Mouse (Mus musculus) embryonic facial prominence, embryonic 12.5 days (tissue): ENCODE data around the gene Gcc1. TPM values are rescaled to one million over a fixed set of nuclear protein-coding genes. Genes with fewer than 3 reads are reported as not detected.

Experiments used
- ATAC-seq: fragments of 200-750 bp; cut with Nextera tagmentation; 2 replicates; pipeline ENCODE4 v1.8.0; 2017; ENCODE audit not compliant: insufficient number of reproducible peaks, insufficient read depth, low FRiP score, low TSS enrichment
- H3K27ac ChIP-seq: fragments of 300-500 bp; sonication (generic); 2 replicates; pipeline ENCODE4 v1.5.1; 2016; ENCODE audit warnings: mild to moderate bottlenecking
- H3K27me3 ChIP-seq: fragments of 300-500 bp; sonication (generic); 2 replicates; pipeline ENCODE4 v1.6.1; 2016; ENCODE audit warnings: mild to moderate bottlenecking, moderate library complexity
- H3K36me3 ChIP-seq: fragments of 300-500 bp; sonication (generic); 2 replicates; pipeline ENCODE4 v1.6.1; 2016; ENCODE audit warnings: mild to moderate bottlenecking
- H3K4me1 ChIP-seq: fragments of 300-500 bp; sonication (generic); 2 replicates; pipeline ENCODE4 v1.6.1; 2016
- H3K4me2 ChIP-seq: fragments of 300-500 bp; sonication (generic); replicated peaks from 2 replicates; pipeline ENCODE4 v1.6.1; 2016; ENCODE audit warnings: mild to moderate bottlenecking, moderate library complexity
- H3K4me3 ChIP-seq: fragments of 300-500 bp; sonication (generic); 2 replicates; pipeline ENCODE4 v1.5.1; 2016; ENCODE audit warnings: mild to moderate bottlenecking
- H3K9ac ChIP-seq: fragments of 300-500 bp; sonication (generic); 2 replicates; pipeline ENCODE4 v1.6.1; 2016; ENCODE audit warnings: mild to moderate bottlenecking, moderate library complexity
- H3K9me3 ChIP-seq: fragments of 300-500 bp; sonication (generic); 2 replicates; pipeline ENCODE4 v1.6.1; 2016; ENCODE audit warnings: mild to moderate bottlenecking, moderate library complexity
- WGBS: fragments of 180-500 bp; shearing (Covaris S2); methylation state at CpG from one replicate; pipeline ENCODE4 v1.1.7; 2016; 5-methylcytosine and 5-hydroxymethylcytosine counted together
- polyA plus RNA-seq: library from polyadenylated mRNA; unstranded; fragments of >200 nt; fragmentation: Nextera tagmentation; extraction: Ambion mirVana; gene quantifications from 2 replicates; pipeline ENCODE4 v1.2.1, GENCODE M21; 2016

Gcc1 gene
- polyA plus RNA-seq, 1 experiment from 2014 or later: 11.9 TPM

DNA sequence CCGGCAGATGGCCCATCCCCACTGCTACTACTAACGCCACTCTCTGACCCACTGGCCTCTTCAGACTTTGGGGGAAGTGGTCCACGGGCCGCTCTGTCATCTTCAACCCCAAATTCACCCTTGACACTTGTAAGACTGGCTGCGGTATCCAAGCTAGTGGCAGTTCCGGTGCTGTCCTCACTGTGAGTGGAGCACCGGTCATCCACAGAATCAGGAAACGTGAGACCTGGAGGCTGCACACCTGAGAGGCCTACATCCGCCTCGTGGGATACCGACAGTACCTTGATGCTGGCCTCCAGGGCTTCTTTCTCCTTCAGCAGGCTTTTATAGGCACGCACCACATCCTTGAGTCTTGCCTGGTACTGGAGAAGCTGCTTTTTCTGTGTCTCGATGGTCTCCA is 7.3 kb downstream of the Gcc1 start:
- Histone ChIP-seq H3K4me3 (peak overlapping the region; percentile 85), H3K9ac (peak overlapping the region; percentile 74), H3K27me3 (no peaks in the 10 kb centered on the region), H3K36me3 (peaks cover 33% of the 10 kb centered on the region), H3K4me1 (peaks cover 33% of the 10 kb centered on the region), H3K4me2 (peak overlapping the region; percentile 86), H3K9me3 (no peaks in the 10 kb centered on the region), H3K27ac (no peak overlapping the region)
- ATAC-seq: no peak
- WGBS: 25% methylated on average over 13 of the region's 13 CpGs

DNA sequence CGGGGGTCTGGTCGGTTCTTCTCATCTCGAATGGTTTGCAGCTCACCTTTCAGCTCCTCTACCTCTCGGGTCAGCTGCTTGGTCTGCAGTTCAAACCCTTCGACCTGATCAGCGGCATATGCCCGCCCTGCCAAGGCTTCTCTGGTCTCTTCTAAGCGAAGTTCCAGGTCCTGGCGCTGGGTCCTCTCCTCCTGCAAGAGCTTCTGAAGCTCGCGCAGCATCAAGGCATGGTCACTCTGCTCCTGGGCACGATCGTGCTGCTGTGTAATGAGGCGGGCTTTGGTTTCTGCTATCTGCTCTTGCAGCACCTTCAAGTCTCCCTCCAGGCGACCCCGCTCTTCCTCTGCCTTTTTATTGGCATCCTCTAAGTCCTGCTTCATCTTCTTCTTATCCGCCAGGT is 7.8 kb downstream of the Gcc1 start:
- WGBS: 81% methylated on average over 17 of the region's 17 CpGs
- H3K4me1 ChIP-seq: peaks cover 33% of the 10 kb centered on the region
- H3K4me3 ChIP-seq: peak overlapping the region; percentile 85
- no peak overlapping the region for H3K27ac ChIP-seq
- no peaks in the 10 kb centered on the region for H3K27me3 ChIP-seq
- no peaks in the 10 kb centered on the region for H3K9me3 ChIP-seq
- H3K4me2 ChIP-seq: peak overlapping the region; percentile 86
- peaks cover 34% of the 10 kb centered on the region for H3K36me3 ChIP-seq
- no peak for ATAC-seq
- peak overlapping the region; percentile 74 for H3K9ac ChIP-seq

GRCm38 (mm10) chr6:28419673-28420072 is 8.5 kb downstream of the Gcc1 start:
- H3K4me3 ChIP-seq: no peak overlapping the region
- H3K27ac ChIP-seq: no peak overlapping the region
- H3K4me2 ChIP-seq: peak overlapping the region; percentile 86
- no peak for ATAC-seq
- 76% methylated on average over 2 of the region's 2 CpGs for WGBS
- H3K4me1 ChIP-seq: peaks cover 29% of the 10 kb centered on the region
- no peaks in the 10 kb centered on the region for H3K27me3 ChIP-seq
- H3K36me3 ChIP-seq: peaks cover 40% of the 10 kb centered on the region
- H3K9ac ChIP-seq: no peak overlapping the region
- no peaks in the 10 kb centered on the region for H3K9me3 ChIP-seq

DNA sequence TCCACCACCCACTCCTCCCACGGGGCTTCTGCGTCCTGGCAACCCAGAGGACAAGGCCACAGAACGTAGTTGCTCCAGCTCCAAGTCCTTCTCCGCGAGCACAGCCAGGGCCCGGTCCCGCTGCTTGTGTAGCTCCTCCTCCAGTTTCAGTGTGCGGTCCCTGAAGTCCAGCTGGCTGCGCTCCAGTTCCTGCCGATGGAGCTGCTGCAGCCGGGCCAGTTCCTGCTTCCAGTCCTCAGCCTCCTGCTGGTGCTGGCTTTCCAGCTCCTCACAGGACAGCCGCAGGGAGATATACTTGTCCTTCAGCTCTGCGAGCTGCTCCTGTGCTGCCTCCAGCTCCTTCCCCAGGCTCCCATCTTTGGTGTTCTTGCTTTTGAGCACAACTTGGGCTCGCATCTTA is 9.7 kb downstream of the Gcc1 start:
- no peaks in the 10 kb centered on the region for H3K27me3 ChIP-seq
- H3K4me3 ChIP-seq: no peak overlapping the region
- no peaks in the 10 kb centered on the region for H3K9me3 ChIP-seq
- no peak overlapping the region for H3K4me2 ChIP-seq
- WGBS: 92% methylated on average over 14 of the region's 14 CpGs
- H3K36me3 ChIP-seq: peaks cover 40% of the 10 kb centered on the region
- no peak overlapping the region for H3K9ac ChIP-seq
- H3K4me1 ChIP-seq: peaks cover 24% of the 10 kb centered on the region
- no peak for ATAC-seq
- no peak overlapping the region for H3K27ac ChIP-seq

DNA sequence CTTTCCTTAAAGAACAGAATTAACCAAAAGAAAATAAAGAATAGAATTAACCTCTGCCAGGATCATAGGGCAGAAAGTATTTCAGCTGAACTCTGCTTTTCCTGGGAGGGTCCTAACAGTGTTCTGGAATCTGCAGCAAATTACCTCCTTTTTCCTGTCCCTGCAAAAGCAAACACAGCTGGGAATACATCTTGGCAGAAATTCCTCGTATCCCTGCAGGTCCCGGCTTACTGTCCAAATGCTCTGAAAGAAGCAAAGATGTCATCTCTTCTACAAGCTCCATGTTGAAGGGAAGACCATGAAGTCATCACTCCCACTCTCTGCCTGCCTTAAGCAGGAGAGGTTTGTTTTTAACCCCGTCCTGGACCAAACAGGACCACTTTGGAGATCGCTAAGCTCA is 11.2 kb downstream of the Gcc1 start:
- 71% methylated on average over 4 of the region's 4 CpGs for WGBS
- no peak overlapping the region for H3K27ac ChIP-seq
- H3K9ac ChIP-seq: no peak overlapping the region
- H3K9me3 ChIP-seq: no peaks in the 10 kb centered on the region
- peaks cover 40% of the 10 kb centered on the region for H3K36me3 ChIP-seq
- peaks cover 20% of the 10 kb centered on the region for H3K4me1 ChIP-seq
- H3K4me3 ChIP-seq: no peak overlapping the region
- no peaks in the 10 kb centered on the region for H3K27me3 ChIP-seq
- H3K4me2 ChIP-seq: no peak overlapping the region
- ATAC-seq: no peak

DNA sequence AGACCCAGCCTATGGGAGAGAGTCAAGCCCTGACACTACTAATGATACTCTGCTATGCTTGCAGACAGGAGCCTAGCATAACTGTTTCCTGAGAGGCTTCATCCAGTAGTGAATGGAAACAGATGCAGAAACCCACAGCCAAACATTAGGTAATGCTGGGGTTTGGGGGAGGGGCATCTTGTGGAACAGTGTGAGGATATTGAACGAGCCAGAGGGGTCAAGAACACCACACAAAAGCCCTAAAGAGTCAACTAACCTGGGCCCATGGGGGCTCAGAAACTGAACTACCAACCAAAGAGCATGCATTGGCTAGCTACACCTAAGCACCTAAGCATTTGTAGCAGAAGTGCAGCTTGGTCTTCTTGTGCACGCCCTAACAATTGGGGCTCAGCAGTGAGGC is 17.0 kb downstream of the Gcc1 start:
- Histone ChIP-seq H3K27me3 (no peaks in the 10 kb centered on the region), H3K9ac (no peak overlapping the region), H3K27ac (no peak overlapping the region), H3K9me3 (no peaks in the 10 kb centered on the region), H3K4me2 (no peak overlapping the region), H3K36me3 (peaks cover 14% of the 10 kb centered on the region), H3K4me1 (no peaks in the 10 kb centered on the region), H3K4me3 (no peak overlapping the region)
- WGBS: 69% methylated on average over 2 of the region's 2 CpGs
- no peak for ATAC-seq

DNA sequence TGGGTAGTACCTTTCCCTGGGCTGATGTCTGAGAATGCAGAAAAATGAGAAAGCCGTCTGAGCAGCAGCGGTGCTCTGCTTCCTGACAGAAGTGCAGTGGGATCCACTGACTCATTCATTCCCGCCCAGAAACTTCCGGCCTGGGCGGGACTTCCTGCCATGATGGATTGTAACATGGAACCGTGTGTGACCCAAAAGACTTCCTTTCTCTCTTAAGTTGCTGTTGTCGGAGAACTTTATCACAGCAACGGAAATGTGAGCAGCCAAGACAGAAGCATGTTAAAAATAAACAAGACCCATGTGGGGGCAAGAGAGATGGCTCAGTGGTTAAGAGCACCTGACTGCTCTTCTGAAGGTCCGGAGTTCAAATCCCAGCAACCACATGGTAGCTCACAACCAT is 18.1 kb downstream of the Gcc1 start:
- Histone ChIP-seq H3K4me2 (no peak overlapping the region), H3K4me3 (no peak overlapping the region), H3K27ac (no peak overlapping the region), H3K27me3 (no peaks in the 10 kb centered on the region), H3K4me1 (no peaks in the 10 kb centered on the region), H3K36me3 (peaks cover 3% of the 10 kb centered on the region; the same call in 1 of the 2 replicates), H3K9me3 (no peaks in the 10 kb centered on the region), H3K9ac (no peak overlapping the region)
- ATAC-seq: no peak
- WGBS: 86% methylated on average over 9 of the region's 9 CpGs

DNA sequence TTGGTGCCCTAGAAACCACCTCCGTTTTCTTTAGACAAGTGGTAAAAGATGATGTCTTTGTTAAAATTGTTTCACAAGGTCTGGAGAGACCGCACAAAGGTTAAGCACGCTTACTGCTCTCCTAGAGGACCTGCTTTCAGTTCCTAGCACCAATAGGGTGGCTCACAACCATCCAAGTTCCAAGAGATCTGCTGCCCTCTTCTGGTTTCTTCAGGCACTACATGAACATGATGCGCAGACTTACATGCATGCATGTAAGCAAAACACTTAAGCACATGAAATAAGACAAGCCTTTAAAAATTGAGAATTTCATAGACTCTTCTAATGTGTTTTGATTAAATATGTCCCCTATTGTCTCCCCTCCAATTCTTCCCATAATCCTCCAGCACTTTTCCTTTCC is 28.4 kb downstream of the Gcc1 start:
- no peaks in the 10 kb centered on the region for H3K4me1 ChIP-seq
- H3K36me3 ChIP-seq: no peaks in the 10 kb centered on the region
- no peak for ATAC-seq
- H3K27me3 ChIP-seq: peaks cover 28% of the 10 kb centered on the region
- no peak overlapping the region for H3K4me2 ChIP-seq
- WGBS: 88% methylated on average over 4 of the region's 4 CpGs
- no peaks in the 10 kb centered on the region for H3K9me3 ChIP-seq
- no peak overlapping the region for H3K4me3 ChIP-seq
- no peak overlapping the region for H3K27ac ChIP-seq
- H3K9ac ChIP-seq: no peak overlapping the region

GRCm38 (mm10) chr6:28398726-28399125 is 29.5 kb downstream of the Gcc1 start:
- H3K4me3 ChIP-seq: no peak overlapping the region
- no peaks in the 10 kb centered on the region for H3K36me3 ChIP-seq
- H3K9me3 ChIP-seq: no peaks in the 10 kb centered on the region
- no peak overlapping the region for H3K4me2 ChIP-seq
- peaks cover 28% of the 10 kb centered on the region for H3K27me3 ChIP-seq
- 89% methylated on average over 3 of the region's 3 CpGs for WGBS
- H3K9ac ChIP-seq: no peak overlapping the region
- H3K4me1 ChIP-seq: no peaks in the 10 kb centered on the region
- no peak for ATAC-seq
- no peak overlapping the region for H3K27ac ChIP-seq

DNA sequence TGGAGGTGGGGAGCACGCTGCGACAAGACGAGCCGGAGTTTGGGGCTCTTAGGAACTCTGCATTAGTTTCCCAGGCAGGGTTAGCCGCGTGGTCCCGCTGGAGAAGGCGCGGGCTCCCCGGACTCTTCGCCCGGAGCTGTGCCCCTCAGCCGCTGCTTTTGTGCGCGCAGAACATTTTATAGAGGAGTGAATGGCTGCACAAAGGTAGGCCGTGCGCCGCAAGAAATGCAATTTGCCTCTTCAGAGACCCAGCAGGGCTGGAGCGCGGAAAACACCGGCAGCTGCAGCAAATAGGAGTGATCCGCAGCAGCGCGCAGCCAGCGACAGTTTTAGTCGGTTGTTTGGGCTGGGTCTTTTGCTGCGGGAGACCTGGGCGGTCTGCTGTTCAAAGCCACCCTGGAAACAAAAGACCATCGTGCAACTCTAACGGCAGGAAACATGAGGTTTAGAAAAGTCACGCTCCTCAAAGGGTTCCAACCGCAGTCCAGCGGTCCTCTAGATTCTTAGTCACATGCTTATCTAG is 30.4 kb downstream of the Gcc1 start, which contains the start of gene Zfp800:
Zfp800 (minus strand) TSS at position 325 of the 523 bp plus-strand sequence.
- Histone ChIP-seq H3K4me3 (peak within 1 kb of the TSS; percentile 37), H3K4me2 (peak within 1 kb of the TSS; percentile 78), H3K9me3 (no peaks in the 10 kb centered on the region), H3K9ac (peak within 1 kb of the TSS; percentile 42), H3K36me3 (no peaks in the 10 kb centered on the region), H3K4me1 (no peaks in the 10 kb centered on the region), H3K27me3 (peaks cover 28% of the 10 kb centered on the region), H3K27ac (no peak within 1 kb of the TSS)
- under 1% methylated on average over 33 of the region's 33 CpGs for WGBS
- ATAC-seq: peak; percentile 77; the same call in 1 of the 2 replicates

DNA sequence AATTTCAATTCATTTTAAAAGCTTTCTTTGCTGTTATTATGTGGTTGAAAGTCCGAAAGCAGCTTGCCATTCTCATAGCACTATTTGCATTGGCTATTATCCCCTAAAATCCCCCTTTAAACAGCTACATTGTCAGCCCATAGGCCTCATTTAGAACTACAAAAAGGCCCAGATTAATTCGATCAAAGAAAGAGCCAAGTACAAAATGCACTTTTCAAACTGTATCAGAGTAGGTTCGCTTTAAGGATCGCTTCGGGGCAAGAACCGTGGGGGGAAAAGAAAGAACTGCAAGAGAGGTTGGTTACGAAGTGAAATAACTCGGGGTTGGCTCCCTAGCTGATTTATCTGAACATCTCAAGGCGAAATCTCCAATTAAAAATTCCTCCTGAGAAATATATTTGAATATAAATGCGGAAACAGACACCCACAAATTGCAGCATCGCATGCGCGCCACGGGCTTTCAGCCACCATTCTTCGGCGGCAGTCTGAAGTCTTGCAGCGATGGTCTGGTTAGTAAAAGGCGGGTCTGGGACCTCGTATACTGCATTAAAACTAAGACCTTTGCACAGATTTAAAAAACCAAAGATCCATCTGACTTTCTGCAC is 31.2 kb downstream of the Gcc1 start:
- no peak for ATAC-seq
- WGBS: 2% methylated on average over 19 of the region's 19 CpGs
- Histone ChIP-seq H3K36me3 (no peaks in the 10 kb centered on the region), H3K27ac (no peak overlapping the region), H3K4me2 (peak overlapping the region; percentile 78), H3K27me3 (peaks cover 28% of the 10 kb centered on the region), H3K4me3 (peak overlapping the region; percentile 37), H3K4me1 (no peaks in the 10 kb centered on the region), H3K9me3 (no peaks in the 10 kb centered on the region), H3K9ac (no peak overlapping the region; the same call in 1 of the 2 replicates)

- no peak overlapping the region for H3K27ac ChIP-seq
- no peaks in the 10 kb centered on the region for H3K36me3 ChIP-seq
- no peak overlapping the region for H3K9ac ChIP-seq
- peak overlapping the region; percentile 37 for H3K4me3 ChIP-seq
- peak overlapping the region; percentile 78; the same call in 1 of the 2 replicates for H3K4me2 ChIP-seq
- ATAC-seq: no peak
- peaks cover 28% of the 10 kb centered on the region for H3K27me3 ChIP-seq
- 22% methylated on average over 15 of the region's 15 CpGs for WGBS
- H3K4me1 ChIP-seq: no peaks in the 10 kb centered on the region
- no peaks in the 10 kb centered on the region for H3K9me3 ChIP-seq
Observed at GRCm38 (mm10) chr6:28396051-28396852, 31.9 kb downstream of the Gcc1 start.
